Mouse (Mus musculus) frontal cortex, adult (tissue): ENCODE measurements around the gene Nod1.

ENCODE experiments used
- ATAC-seq: cut with Nextera tagmentation; 2 replicates; pipeline ENCODE4 v1.9.2; 2017; ENCODE audit warnings: mild to moderate bottlenecking, moderate library complexity, mixed read lengths; ENCODE audit not compliant: low TSS enrichment

The Nod1 gene

GRCm38 (mm10) chr6:54939631-54940030 lies 32.8 kb downstream of the Nod1 start:
- ATAC-seq: no peak

GRCm38 (mm10) chr6:54936496-54936895 lies 35.9 kb downstream of the Nod1 start:
- ATAC-seq: no peak

- ATAC-seq: no peak
Observed at GRCm38 (mm10) chr6:54934930-54935329, 37.5 kb downstream of the Nod1 start.

- ATAC-seq: no peak
Observed at GRCm38 (mm10) chr6:54934313-54934712, 38.1 kb downstream of the Nod1 start.

GRCm38 (mm10) chr6:54933866-54934265 lies 38.5 kb downstream of the Nod1 start:
- no peak for ATAC-seq

GRCm38 (mm10) chr6:54933216-54933615 lies 39.2 kb downstream of the Nod1 start:
- ATAC-seq: no peak

- no peak for ATAC-seq
Observed at GRCm38 (mm10) chr6:54932526-54932925, 39.9 kb downstream of the Nod1 start.

GRCm38 (mm10) chr6:54931641-54932040 lies 40.8 kb downstream of the Nod1 start:
- ATAC-seq: no peak

GRCm38 (mm10) chr6:54927946-54928345 lies 44.5 kb downstream of the Nod1 start:
- no peak for ATAC-seq

- ATAC-seq: no peak
Observed at GRCm38 (mm10) chr6:54926899-54927298, 45.5 kb downstream of the Nod1 start.

- no peak for ATAC-seq
Observed at GRCm38 (mm10) chr6:54925736-54926440, 46.5 kb downstream of the Nod1 start.

GRCm38 (mm10) chr6:54924538-54924937 lies 47.9 kb downstream of the Nod1 start:
- no peak for ATAC-seq

- no peak for ATAC-seq
Observed at GRCm38 (mm10) chr6:54918521-54918920, 53.9 kb downstream of the Nod1 start.

GRCm38 (mm10) chr6:54917523-54917922 lies 54.9 kb downstream of the Nod1 start:
- peak; percentile 94 for ATAC-seq

- ATAC-seq: no peak
Observed at GRCm38 (mm10) chr6:54916941-54917340, 55.5 kb downstream of the Nod1 start.

- no peak for ATAC-seq
Observed at GRCm38 (mm10) chr6:54916163-54916562, 56.2 kb downstream of the Nod1 start.

- no peak for ATAC-seq
Observed at GRCm38 (mm10) chr6:54914977-54915376, 57.4 kb downstream of the Nod1 start.

GRCm38 (mm10) chr6:54906053-54907040 lies 66.1 kb downstream of the Nod1 start:
- ATAC-seq: peak; percentile 77

GRCm38 (mm10) chr6:54902547-54902946 lies 69.9 kb downstream of the Nod1 start:
- ATAC-seq: no peak

- no peak for ATAC-seq
Observed at GRCm38 (mm10) chr6:54900256-54900655, 72.2 kb downstream of the Nod1 start.

GRCm38 (mm10) chr6:54891384-54891783 lies 81.0 kb downstream of the Nod1 start:
- ATAC-seq: peak; percentile 86

GRCm38 (mm10) chr6:54890221-54890620 lies 82.2 kb downstream of the Nod1 start:
- ATAC-seq: no peak

- ATAC-seq: no peak
Observed at GRCm38 (mm10) chr6:54886195-54886594, 86.2 kb downstream of the Nod1 start.
